Mouse (Mus musculus): Measurements from ENCODE around the gene Zscan22. TPM values are rescaled to one million over a fixed set of nuclear protein-coding genes. Genes with fewer than 3 reads are reported as not detected.
"Not testable (repeated sequence)": the region's sequence is repeated elsewhere in the genome, so short reads cannot be mapped to it uniquely, and the experiment has no call there.

The Zscan22 gene
- polyA plus RNA-seq, 1 experiment from 2014 or later, result 11.8 TPM

DNA sequence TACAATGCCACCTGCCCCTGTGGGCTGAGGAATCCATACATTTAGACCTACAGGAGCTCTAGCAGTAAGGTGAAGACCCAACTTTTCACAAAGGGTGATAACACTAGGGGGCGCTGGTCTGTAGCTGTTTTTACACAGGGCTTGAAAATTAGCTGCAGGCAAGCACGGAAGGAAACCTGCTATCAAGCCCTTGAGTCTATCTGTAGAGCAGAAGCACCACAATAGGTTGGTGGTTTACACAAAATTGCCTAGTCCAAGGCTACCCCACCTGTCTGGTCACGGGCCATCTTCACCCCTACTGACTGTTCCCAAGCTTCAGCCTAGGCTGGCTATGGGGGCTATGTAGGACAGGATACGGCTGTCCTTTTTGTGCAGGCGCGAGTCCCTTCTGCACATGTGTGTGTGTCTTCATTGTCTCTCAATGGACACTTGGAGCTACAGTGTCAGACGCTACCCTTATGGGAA is 11.9 kb downstream of the Zscan22 start:
- Histone ChIP-seq H3K36me3 (replicated peaks) (peaks cover 31% of the 10 kb centered on the region), H3K4me1 (peaks cover 5% of the 10 kb centered on the region; the same call in 1 of the 2 replicates), H3K27ac (peak overlapping the region; percentile 87), H3K9me3 (no peaks in the 10 kb centered on the region), H3K4me2 (peak overlapping the region; percentile 48), H3K4me3 (peak overlapping the region; percentile 46), H3K27me3 (replicated peaks) (no peaks in the 10 kb centered on the region), H3K9ac (no peak overlapping the region)
- 38% methylated on average over 7 of the region's 7 CpGs for WGBS
- peak; percentile 48 for ATAC-seq (replicated peaks)

DNA sequence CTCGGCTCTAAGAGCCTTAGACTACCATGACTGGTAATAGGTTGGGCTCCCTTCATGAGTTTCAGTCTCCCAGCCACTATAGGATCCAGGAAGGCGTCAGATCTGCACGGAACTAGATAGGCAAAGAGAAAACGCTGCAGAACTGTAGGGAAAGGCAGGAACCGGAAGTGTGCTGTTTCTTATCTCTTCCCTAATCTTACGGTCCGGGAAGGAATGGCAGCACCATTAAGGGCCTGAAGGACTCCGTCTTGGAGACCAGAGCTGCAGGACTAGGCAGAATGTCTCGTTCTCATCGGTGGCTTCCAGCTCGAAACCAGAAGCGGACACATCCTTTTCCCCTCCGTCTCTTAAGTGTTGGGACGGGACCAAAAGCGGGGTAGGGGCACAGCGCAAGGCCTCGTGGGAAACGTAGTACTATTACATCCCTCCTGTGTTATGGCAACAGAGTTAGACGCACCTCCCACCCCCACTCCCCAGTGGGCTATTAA is 12.6 kb downstream of the Zscan22 start:
- ATAC-seq (replicated peaks), result peak; percentile 89
- H3K27ac ChIP-seq, result peak overlapping the region; percentile 87
- H3K4me1 ChIP-seq, result peaks cover 5% of the 10 kb centered on the region; the same call in 1 of the 2 replicates
- WGBS, result 9% methylated on average over 19 of the region's 19 CpGs
- H3K4me2 ChIP-seq, result peak overlapping the region; percentile 48
- H3K36me3 ChIP-seq (replicated peaks), result peaks cover 31% of the 10 kb centered on the region
- peak overlapping the region; percentile 55 for H3K9ac ChIP-seq
- H3K4me3 ChIP-seq, result peak overlapping the region; percentile 46
- H3K9me3 ChIP-seq, result no peaks in the 10 kb centered on the region
- H3K27me3 ChIP-seq (replicated peaks), result no peaks in the 10 kb centered on the region

DNA sequence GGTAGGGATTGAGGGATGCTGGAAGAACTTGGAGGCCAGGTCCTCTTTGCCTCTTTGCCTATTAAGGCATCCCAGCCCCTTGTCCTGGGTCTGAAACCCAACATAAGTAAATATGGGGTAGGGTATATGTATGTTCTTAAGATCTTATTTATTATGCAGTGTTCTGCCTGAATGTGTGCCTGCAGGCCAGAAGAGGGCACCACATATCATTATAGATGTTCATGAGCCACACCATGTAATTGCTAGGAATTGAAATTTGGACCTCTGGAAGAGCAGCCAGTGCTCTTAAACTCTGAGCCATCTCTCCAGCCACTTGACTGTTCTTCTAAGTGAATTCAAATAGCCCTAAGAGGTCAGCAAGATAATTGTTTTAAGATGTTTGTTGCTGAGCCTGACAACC is 15.9 kb downstream of the Zscan22 start:
- H3K27me3 ChIP-seq (replicated peaks), result no peaks in the 10 kb centered on the region
- no peak for ATAC-seq (replicated peaks)

DNA sequence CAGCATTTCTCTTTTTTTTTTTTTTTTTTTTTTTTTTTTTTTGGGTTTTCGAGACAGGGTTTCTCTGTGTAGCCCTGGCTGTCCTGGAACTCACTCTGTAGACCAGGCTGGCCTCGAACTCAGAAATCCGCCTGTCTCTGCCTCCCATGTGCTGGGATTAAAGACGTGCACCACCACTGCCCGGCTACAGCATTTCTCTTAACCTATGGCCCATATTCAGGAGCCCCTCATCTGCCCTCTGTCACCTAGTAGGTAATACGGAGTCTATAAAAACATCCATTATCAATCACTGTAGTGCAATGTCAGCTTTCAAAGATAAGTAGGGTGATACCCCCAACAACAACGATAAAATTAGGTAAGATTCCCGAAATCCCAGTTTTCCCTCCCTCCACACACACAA is 22.9 kb downstream of the Zscan22 start:
- not testable (repeated sequence) for H3K4me3 ChIP-seq; H3K9me3 ChIP-seq; H3K27ac ChIP-seq; ATAC-seq (replicated peaks); H3K9ac ChIP-seq; H3K27me3 ChIP-seq (replicated peaks); H3K4me2 ChIP-seq
- 90% methylated on average over 7 of the region's 8 CpGs for WGBS
- Histone ChIP-seq H3K4me1 (peaks cover 17% of the 10 kb centered on the region), H3K36me3 (replicated peaks) (peaks cover 22% of the 10 kb centered on the region)

More for the DNA sequence above, 15.9 kb downstream of the Zscan22 start:
- Histone ChIP-seq H3K36me3 (replicated peaks) (0 out of 2 replicates have a peak, but pooled peaks cover 4% of the 10 kb centered on the region), H3K4me3 (no peak overlapping the region), H3K9me3 (no peaks in the 10 kb centered on the region), H3K4me1 (peaks cover 5% of the 10 kb centered on the region; the same call in 1 of the 2 replicates), H3K9ac (no peak overlapping the region), H3K4me2 (no peak overlapping the region), H3K27ac (no peak overlapping the region)

DNA sequence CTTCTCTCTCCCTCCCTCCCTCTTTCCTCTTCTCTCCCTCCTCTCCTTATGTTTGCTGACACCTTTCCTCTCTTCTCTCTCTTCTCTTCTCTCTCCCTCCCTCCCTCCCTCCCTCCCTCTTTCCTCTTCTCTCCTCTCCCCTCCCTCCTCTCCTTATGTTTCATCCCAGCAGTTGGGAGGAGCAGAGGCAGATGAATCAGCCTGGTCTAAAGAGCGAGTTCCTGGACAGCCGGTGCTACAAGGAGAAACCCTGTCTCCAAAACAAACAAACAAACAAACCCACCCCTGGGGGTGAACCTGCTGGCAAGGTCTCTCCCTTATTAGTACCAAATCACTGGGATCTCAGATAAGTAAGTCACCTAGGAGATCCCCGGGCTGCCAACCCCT is 23.7 kb downstream of the Zscan22 start:
- Histone ChIP-seq H3K4me2 (peak overlapping the region; percentile 89), H3K9me3 (no peaks in the 10 kb centered on the region), H3K4me3 (peak overlapping the region; percentile 79), H3K4me1 (peaks cover 17% of the 10 kb centered on the region), H3K27me3 (replicated peaks) (peaks cover 9% of the 10 kb centered on the region), H3K9ac (peak overlapping the region; percentile 80), H3K27ac (peak overlapping the region; percentile 92), H3K36me3 (replicated peaks) (peaks cover 30% of the 10 kb centered on the region)
- ATAC-seq (replicated peaks), result no peak; the same call in 1 of the 2 replicates
- 0% methylated on average over 3 of the region's 3 CpGs for WGBS

DNA sequence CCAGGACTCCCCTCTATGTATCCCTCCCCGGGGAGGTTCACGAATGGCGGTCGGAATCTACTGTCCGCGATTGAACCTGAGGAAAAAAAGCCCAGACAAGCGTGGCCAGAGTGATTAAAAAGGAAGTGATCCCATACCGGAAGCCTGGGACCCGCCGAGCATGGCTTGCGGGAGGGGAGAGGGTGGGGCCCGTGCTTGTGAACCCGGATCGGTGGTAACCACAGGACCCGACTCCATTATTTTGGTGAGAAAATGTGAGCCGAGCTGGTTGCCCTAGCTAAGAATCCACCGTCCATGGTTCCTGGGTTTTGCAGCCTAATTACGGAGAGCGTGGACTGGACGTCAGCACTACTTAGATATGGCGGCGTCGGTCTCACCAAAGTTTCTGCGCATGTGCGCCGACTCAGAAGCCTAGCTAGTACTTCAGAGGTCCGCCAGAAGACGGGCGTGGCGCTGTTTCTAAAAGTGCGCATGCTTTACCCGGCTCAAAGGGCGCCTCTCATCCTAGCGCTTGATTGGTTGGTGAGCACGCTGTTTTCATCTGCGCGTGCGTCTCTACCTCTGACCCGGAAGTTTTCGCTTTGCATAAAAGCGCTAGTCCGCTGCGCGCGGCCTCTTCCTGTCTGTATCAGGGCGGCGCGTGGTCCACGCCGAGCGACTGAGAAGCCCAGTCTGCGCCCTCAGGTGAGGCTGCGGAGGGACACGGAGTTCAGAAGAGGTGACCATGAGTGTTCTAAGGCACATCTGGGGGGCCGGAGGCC is 24.3 kb downstream of the Zscan22 start, which contains the start of gene Rps5:
Gene Rps5, plus strand, starts transcription at position 586 of the 761 bp plus-strand sequence.
- peak within 1 kb of the TSS; percentile 94 for H3K4me2 ChIP-seq
- peak within 1 kb of the TSS; percentile 92 for H3K27ac ChIP-seq
- peak within 1 kb of the TSS; percentile 79 for H3K4me3 ChIP-seq
- ATAC-seq (replicated peaks), result peak; percentile 98
- peaks cover 9% of the 10 kb centered on the region for H3K27me3 ChIP-seq (replicated peaks)
- peaks cover 17% of the 10 kb centered on the region for H3K4me1 ChIP-seq
- peak within 1 kb of the TSS; percentile 80 for H3K9ac ChIP-seq
- under 1% methylated on average over 55 of the region's 55 CpGs for WGBS
- H3K9me3 ChIP-seq, result no peaks in the 10 kb centered on the region
- H3K36me3 ChIP-seq (replicated peaks), result peaks cover 36% of the 10 kb centered on the region

DNA sequence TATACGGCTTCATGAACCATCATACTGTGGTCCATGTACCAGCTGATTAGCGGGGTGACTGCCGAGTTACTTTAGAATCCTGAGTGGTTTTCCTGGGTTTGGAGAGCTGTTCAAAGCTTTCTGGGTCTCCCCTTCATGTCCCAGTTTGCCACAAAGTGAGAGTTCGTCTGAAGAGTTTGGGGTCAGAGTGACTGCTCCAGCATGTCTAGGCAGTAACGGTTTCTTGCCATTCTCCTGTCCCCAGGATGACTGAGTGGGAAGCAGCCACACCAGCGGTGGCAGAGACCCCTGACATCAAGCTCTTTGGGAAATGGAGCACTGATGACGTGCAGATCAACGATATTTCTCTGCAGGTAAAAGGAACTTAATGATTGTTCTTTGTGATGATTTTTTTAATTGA is 25.1 kb downstream of the Zscan22 start:
- ATAC-seq (replicated peaks), result no peak; the same call in 1 of the 2 replicates
- 2% methylated on average over 8 of the region's 8 CpGs for WGBS
- Histone ChIP-seq H3K4me3 (peak overlapping the region; percentile 79), H3K4me2 (peak overlapping the region; percentile 94), H3K27me3 (replicated peaks) (peaks cover 17% of the 10 kb centered on the region), H3K4me1 (peaks cover 17% of the 10 kb centered on the region), H3K9ac (peak overlapping the region; percentile 73), H3K36me3 (replicated peaks) (peaks cover 36% of the 10 kb centered on the region), H3K9me3 (no peaks in the 10 kb centered on the region), H3K27ac (peak overlapping the region; percentile 62; the same call in 1 of the 2 replicates)

DNA sequence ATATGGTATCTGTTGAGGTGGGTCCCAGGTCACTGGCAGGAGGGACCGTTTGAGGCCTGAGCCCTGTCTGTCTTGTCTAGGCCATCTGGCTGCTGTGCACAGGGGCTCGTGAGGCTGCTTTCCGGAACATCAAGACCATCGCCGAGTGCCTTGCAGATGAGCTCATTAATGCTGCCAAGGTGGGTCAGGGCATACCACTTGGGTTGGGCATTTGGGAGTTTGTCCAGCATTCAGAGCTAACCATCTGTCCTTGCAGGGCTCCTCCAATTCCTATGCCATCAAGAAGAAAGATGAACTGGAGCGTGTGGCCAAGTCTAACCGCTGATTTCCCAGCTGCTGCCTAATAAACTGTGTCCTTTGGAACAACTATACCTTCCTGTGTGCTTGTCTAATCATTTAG is 28.7 kb downstream of the Zscan22 start:
- WGBS, result 86% methylated on average over 7 of the region's 7 CpGs
- peaks cover 36% of the 10 kb centered on the region for H3K36me3 ChIP-seq (replicated peaks)

DNA sequence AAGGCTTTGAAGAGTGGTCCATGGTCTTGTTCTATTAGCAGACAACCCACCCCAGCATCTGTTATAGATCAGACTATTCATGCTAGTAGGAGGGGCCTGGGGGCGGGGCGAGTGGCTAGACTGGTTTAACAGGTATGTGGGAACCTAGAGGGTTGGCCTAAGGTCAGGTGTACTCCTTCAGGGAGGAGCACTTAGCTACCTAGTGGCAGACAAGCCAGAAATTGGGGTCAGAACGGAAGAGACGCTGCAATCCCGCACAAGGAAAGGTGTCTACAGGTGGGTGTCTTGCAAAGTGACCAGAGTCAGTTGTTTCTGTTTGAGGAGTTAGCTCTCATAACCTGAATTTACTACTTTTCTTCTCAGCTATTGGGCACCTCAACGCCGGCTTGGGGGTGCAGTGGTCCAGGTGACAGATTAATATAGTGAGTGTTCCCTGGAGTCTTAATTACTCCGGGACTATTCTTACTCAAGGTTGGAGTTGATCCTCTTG is 29.6 kb downstream of the Zscan22 start, which contains the start of gene Rnf225:
Gene Rnf225, plus strand, starts transcription at position 226 of the 490 bp plus-strand sequence.
- H3K36me3 ChIP-seq (replicated peaks), result peaks cover 36% of the 10 kb centered on the region
- ATAC-seq (replicated peaks), result no peak
- H3K4me2 ChIP-seq, result peak within 1 kb of the TSS; percentile 45
- H3K27ac ChIP-seq, result no peak within 1 kb of the TSS
- H3K4me1 ChIP-seq, result peaks cover 17% of the 10 kb centered on the region
- H3K4me3 ChIP-seq, result peak within 1 kb of the TSS; percentile 22
- H3K27me3 ChIP-seq (replicated peaks), result peaks cover 26% of the 10 kb centered on the region
- H3K9ac ChIP-seq, result peak within 1 kb of the TSS; percentile 16
- WGBS, result 31% methylated on average over 8 of the region's 8 CpGs
- no peaks in the 10 kb centered on the region for H3K9me3 ChIP-seq

More for the DNA sequence above, 28.7 kb downstream of the Zscan22 start:
- H3K27ac ChIP-seq, result no peak overlapping the region
- no peak overlapping the region for H3K9ac ChIP-seq
- ATAC-seq (replicated peaks), result no peak
- H3K4me2 ChIP-seq, result no peak overlapping the region
- no peak overlapping the region for H3K4me3 ChIP-seq
- H3K4me1 ChIP-seq, result peaks cover 17% of the 10 kb centered on the region
- peaks cover 26% of the 10 kb centered on the region for H3K27me3 ChIP-seq (replicated peaks)
- no peaks in the 10 kb centered on the region for H3K9me3 ChIP-seq

DNA sequence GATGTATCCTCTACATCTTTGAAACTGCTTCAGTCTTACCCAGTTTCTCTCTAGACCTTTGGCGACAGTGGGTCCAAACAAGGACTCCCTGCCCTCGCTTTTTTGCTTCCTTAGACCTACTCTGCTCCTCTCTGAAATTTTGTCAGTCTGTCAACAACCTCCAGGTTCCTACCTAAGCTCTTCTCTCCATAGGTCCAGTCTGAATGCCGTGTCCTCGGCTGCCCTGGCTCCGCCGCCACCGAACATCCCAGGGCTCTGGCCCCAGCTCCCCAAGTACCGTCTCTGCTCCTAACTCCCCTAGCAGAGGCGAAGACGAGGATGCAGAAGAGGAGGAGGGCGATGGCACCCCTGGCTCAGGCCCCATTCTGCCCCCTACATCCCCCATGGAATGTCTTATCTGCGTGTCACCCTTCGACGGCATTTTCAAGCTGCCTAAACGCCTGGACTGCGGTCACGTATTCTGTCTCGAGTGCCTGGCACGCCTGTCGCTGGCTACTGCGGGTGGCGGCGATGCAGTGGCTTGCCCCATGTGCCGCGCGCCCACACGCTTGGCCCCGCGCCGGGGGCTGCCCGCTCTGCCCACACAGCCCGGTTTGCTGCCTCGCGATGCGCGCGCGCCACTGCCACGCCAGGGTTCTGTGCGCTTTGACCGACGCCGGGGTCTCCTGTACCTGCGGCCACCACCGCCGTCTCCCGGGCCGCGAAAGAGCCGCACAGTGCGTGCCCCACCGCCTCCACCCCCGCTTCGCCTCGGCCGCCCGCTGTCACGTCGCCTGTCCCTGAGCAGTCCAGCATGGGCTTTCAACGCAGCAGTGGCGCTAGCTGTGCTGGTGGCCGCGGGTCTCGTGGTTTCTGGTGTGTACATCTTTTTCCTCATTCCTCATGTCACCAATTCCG is 30.3 kb downstream of the Zscan22 start:
- ATAC-seq (replicated peaks), result peak; percentile 41
- H3K4me3 ChIP-seq, result peak overlapping the region; percentile 22
- H3K4me2 ChIP-seq, result peak overlapping the region; percentile 45
- no peak overlapping the region for H3K27ac ChIP-seq
- peaks cover 36% of the 10 kb centered on the region for H3K36me3 ChIP-seq (replicated peaks)
- no peaks in the 10 kb centered on the region for H3K9me3 ChIP-seq
- H3K27me3 ChIP-seq (replicated peaks), result peaks cover 26% of the 10 kb centered on the region
- peak overlapping the region; percentile 16 for H3K9ac ChIP-seq
- WGBS, result 4% methylated on average over 56 of the region's 65 CpGs
- peaks cover 13% of the 10 kb centered on the region for H3K4me1 ChIP-seq

DNA sequence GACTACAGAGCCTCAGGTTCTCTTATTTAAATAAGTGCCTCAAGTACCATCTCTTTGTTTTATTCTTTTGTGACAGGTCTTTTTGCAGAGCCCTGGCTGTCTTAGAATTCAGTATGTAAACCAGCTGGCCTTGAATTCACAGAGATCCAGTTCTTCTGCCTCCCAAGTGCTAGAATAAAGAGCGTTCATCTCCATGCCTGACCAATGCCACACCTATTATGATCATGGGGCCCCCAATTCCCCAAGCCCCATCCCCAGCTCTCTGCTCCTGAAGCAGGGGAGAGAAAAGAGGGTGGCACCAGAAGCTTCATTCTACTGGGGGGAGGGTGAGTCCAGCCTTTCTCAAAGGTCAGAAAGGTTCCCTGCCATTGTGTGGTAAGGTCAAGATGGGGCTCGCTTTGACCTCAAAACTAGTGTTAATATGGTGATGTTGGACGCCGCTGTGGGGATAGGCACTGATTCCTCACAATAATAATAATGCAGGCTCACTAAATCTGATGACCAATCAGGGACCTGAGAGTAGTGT is 36.1 kb downstream of the Zscan22 start:
- H3K27ac ChIP-seq, result no peak overlapping the region
- no peaks in the 10 kb centered on the region for H3K36me3 ChIP-seq (replicated peaks)
- ATAC-seq (replicated peaks), result no peak
- no peaks in the 10 kb centered on the region for H3K9me3 ChIP-seq
- no peaks in the 10 kb centered on the region for H3K27me3 ChIP-seq (replicated peaks)
- 59% methylated on average over 4 of the region's 4 CpGs for WGBS
- no peak overlapping the region for H3K9ac ChIP-seq
- no peak overlapping the region for H3K4me3 ChIP-seq
- H3K4me1 ChIP-seq, result no peaks in the 10 kb centered on the region
- H3K4me2 ChIP-seq, result no peak overlapping the region

Measured in midbrain, embryonic 15.5 days (tissue).